Mouse (Mus musculus) heart, postnatal 0 days (tissue): ENCODE measurements around the gene Lrp8.

Experiments used
- CTCF ChIP-seq: IDR thresholded peaks from 2 replicates; pipeline ENCODE4 v1.5.1; 2016; ENCODE audit warnings: antibody characterized with exemption, control low read depth, low read depth
- EP300 ChIP-seq: IDR thresholded peaks from 2 replicates; pipeline ENCODE4 v1.6.1; 2016; ENCODE audit warnings: antibody characterized with exemption, low read depth

DNA sequence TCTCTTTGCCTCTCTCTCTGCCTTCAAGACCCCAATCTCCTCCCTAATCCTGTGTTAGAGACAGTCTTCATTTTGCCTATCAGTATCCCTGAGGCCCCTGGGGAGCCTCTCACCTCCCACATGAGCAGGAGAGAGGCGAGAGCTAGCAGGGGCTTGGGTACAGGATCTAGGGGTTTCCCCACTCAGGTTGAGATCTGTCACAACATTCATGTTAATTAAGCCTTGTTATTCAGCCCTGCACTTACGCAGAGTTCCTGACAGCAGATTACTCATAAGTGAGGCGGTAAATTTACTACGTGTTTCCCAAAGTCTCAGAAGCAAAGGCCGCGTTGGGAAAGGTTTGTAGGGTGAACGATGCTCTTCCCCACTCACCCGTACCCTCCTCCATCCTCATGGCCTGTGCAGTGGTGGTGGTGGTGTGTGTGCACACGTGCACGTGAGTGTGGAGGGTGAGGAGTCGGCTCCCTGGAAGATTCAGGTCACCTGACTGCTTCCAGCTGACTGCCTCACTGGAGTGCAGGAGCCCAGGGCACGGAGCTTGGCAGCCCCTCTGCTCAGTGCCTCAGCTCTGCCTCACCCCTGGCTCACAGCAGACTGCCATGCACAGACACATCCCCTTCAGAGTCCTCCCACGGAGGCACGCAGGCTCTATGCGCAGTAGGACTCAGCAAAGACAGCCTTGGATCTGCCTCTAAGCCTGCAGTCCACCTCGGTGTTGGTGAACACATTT is 18.1 kb downstream of the Lrp8 start:
- no peak for TF ChIP-seq CTCF
- TF ChIP-seq EP300, result no peak
